Mouse (Mus musculus): Measurements from ENCODE around the gene Lrrk1. TPM values are rescaled to one million over a fixed set of nuclear protein-coding genes. Genes with fewer than 3 reads are reported as not detected.
A peak's percentile ranks its signal among the peaks of the same experiment; 100 is the strongest.

The Lrrk1 gene
- polyA plus RNA-seq, 1 experiment, result 18.9 TPM

- Histone ChIP-seq H3K4me1 (ENCODE audit: control insufficient read depth, insufficient read depth, insufficient read length, low read length) (no peaks in the 10 kb centered on the region), H3K4me3 (ENCODE audit: low read depth, low read length) (no peak overlapping the region), H3K27me3 (ENCODE audit: control insufficient read depth, insufficient read depth, low read length) (no peaks in the 10 kb centered on the region), H3K36me3 (ENCODE audit: control insufficient read depth, insufficient read depth, low read length) (no peaks in the 10 kb centered on the region), H3K27ac (ENCODE audit: insufficient read depth, low read depth, low read length) (no peak overlapping the region)
- no peak for TF ChIP-seq POLR2A (IDR thresholded peaks at IDR 0.05; ENCODE audit: low read depth, low read length)
- TF ChIP-seq CTCF (IDR thresholded peaks at IDR 0.05; ENCODE audit: extremely low read depth, insufficient read length, insufficient replicate concordance, low read depth, low read length), result no peak
- WGBS, result 96% methylated on average over 3 of the region's 3 CpGs
These were observed 150.0 kb downstream of the Lrrk1 start for GRCm38 (mm10) chr7:66238157-66238556.

DNA sequence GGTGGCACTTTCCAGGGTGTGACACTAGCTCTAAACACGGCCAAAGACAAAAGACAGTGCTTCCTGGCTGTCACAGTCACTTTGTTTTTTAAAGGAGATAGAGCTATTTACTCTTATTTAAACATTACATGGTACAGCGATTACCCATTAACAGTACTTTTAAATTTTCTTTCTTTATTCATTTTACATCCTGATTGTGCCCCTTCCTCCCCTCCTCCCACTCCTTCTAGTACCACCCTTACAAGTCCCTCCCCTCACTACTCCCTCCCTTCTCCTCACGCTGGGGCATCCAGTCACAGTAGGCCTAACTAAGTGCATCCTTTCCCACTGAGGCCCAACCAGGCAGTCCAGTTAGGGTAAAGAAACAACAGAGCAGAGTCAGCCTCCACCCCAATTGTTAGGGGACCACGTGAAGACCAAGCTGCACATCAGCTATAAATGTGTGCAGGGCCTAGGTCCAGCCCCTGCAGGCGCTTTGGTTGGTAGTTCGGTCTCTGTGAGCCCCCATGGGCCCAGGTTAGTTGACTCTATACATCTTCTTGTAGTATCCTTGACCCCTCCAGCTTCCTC, 154.1 kb downstream of the Lrrk1 start:
- 85% methylated on average over 6 of the region's 6 CpGs for WGBS
- no peaks in the 10 kb centered on the region for H3K36me3 ChIP-seq (ENCODE audit: control insufficient read depth, insufficient read depth, low read length)
- no peak overlapping the region for H3K27ac ChIP-seq (ENCODE audit: insufficient read depth, low read depth, low read length)
- TF ChIP-seq POLR2A (IDR thresholded peaks at IDR 0.05; ENCODE audit: low read depth, low read length) (no peak), CTCF (IDR thresholded peaks at IDR 0.05; ENCODE audit: extremely low read depth, insufficient read length, insufficient replicate concordance, low read depth, low read length) (no peak)
- H3K27me3 ChIP-seq (ENCODE audit: control insufficient read depth, insufficient read depth, low read length), result no peaks in the 10 kb centered on the region
- H3K4me3 ChIP-seq (ENCODE audit: low read depth, low read length), result no peak overlapping the region
- no peaks in the 10 kb centered on the region; the same call in 1 of the 2 replicates for H3K4me1 ChIP-seq (ENCODE audit: control insufficient read depth, insufficient read depth, insufficient read length, low read length)

- no peaks in the 10 kb centered on the region; the same call in 1 of the 2 replicates for H3K4me1 ChIP-seq (ENCODE audit: control insufficient read depth, insufficient read depth, insufficient read length, low read length)
- H3K27ac ChIP-seq (ENCODE audit: insufficient read depth, low read depth, low read length), result no peak overlapping the region
- WGBS, result 74% methylated on average over 4 of the region's 4 CpGs
- H3K36me3 ChIP-seq (ENCODE audit: control insufficient read depth, insufficient read depth, low read length), result no peaks in the 10 kb centered on the region
- H3K27me3 ChIP-seq (ENCODE audit: control insufficient read depth, insufficient read depth, low read length), result no peaks in the 10 kb centered on the region
- no peak for TF ChIP-seq POLR2A (IDR thresholded peaks at IDR 0.05; ENCODE audit: low read depth, low read length)
- TF ChIP-seq CTCF (IDR thresholded peaks at IDR 0.05; ENCODE audit: extremely low read depth, insufficient read length, insufficient replicate concordance, low read depth, low read length), result no peak
- H3K4me3 ChIP-seq (ENCODE audit: low read depth, low read length), result no peak overlapping the region
These were observed 154.8 kb downstream of the Lrrk1 start for GRCm38 (mm10) chr7:66233141-66233946.

- H3K4me1 ChIP-seq (ENCODE audit: control insufficient read depth, insufficient read depth, insufficient read length, low read length), result no peaks in the 10 kb centered on the region; the same call in 1 of the 2 replicates
- 90% methylated on average over 4 of the region's 4 CpGs for WGBS
- TF ChIP-seq POLR2A (IDR thresholded peaks at IDR 0.05; ENCODE audit: low read depth, low read length) (no peak), CTCF (IDR thresholded peaks at IDR 0.05; ENCODE audit: extremely low read depth, insufficient read length, insufficient replicate concordance, low read depth, low read length) (no peak)
- no peak overlapping the region for H3K27ac ChIP-seq (ENCODE audit: insufficient read depth, low read depth, low read length)
- H3K4me3 ChIP-seq (ENCODE audit: low read depth, low read length), result no peak overlapping the region
- no peaks in the 10 kb centered on the region for H3K36me3 ChIP-seq (ENCODE audit: control insufficient read depth, insufficient read depth, low read length)
- no peaks in the 10 kb centered on the region for H3K27me3 ChIP-seq (ENCODE audit: control insufficient read depth, insufficient read depth, low read length)
These were observed 156.3 kb downstream of the Lrrk1 start for GRCm38 (mm10) chr7:66231861-66232260.

DNA sequence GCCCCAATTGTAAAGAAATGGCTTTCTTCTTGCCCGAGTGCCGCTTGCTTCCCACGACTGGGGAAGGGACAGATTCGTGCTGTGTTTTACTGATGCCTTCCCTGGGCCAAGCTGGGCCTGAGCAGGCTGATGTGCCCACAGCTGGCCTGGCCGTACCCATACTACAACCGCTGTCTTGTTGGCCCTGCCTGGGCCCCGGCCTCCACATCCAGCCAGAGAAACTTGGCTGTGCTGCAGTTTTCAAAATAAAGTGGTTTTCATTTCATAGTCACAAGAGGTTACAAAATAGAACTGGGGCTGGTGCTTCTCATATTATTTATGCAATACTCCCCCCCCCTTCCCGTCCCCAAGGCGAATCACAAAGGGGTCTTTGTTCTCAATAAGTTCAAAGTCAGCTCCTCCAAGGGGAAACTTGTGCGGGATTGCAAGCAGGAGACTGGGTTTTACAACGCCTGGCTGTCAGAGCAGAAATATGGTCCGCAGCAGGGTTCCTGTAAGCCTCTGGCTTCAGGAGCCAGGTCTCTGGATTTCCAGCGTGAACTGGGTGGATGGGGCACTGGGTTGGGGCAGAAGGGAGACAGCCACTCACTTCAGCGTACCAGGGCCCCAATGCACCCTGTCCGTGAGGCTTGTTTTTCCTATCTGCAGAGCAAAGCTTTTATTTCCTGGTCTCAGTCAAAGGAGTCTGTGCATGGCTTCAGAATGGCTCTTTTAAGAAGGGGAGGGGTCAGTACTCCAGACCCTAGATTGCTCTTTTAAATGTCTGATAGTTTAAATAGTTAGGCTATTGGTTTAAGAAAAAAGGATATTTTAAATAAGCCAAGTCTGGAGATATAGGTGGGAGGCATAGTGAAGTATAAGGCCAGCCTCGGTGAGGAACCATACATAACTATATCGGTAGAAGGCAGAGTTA, 157.3 kb downstream of the Lrrk1 start:
- Histone ChIP-seq H3K4me3 (ENCODE audit: low read depth, low read length) (no peak overlapping the region), H3K36me3 (ENCODE audit: control insufficient read depth, insufficient read depth, low read length) (no peaks in the 10 kb centered on the region), H3K4me1 (ENCODE audit: control insufficient read depth, insufficient read depth, insufficient read length, low read length) (no peaks in the 10 kb centered on the region; the same call in 1 of the 2 replicates), H3K27me3 (ENCODE audit: control insufficient read depth, insufficient read depth, low read length) (no peaks in the 10 kb centered on the region), H3K27ac (ENCODE audit: insufficient read depth, low read depth, low read length) (peak overlapping the region; percentile 15; the same call in 1 of the 2 replicates)
- WGBS, result 39% methylated on average over 17 of the region's 17 CpGs
- TF ChIP-seq POLR2A (IDR thresholded peaks at IDR 0.05; ENCODE audit: low read depth, low read length) (no peak), CTCF (IDR thresholded peaks at IDR 0.05; ENCODE audit: extremely low read depth, insufficient read length, insufficient replicate concordance, low read depth, low read length) (no peak)

DNA sequence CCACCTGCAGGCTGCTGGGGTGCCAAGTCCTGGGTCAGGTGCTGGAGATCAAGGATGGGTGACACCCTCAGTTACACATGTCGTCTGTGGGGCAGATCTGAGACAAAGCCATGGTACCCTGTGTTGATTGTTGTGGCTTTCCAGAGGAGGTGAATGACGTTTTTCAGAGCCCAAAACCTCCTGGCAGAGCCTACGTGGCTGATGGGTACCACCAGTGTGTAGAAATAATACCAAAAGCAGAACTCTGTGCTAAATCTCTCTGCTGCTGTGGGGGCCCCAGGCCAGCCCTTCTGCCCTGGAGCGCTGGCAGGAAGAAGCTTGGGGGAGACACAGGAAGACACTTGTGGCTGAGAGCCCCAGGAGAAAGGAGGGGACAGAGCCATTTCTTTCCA, 157.9 kb downstream of the Lrrk1 start:
- Histone ChIP-seq H3K27ac (ENCODE audit: insufficient read depth, low read depth, low read length) (no peak overlapping the region), H3K36me3 (ENCODE audit: control insufficient read depth, insufficient read depth, low read length) (no peaks in the 10 kb centered on the region), H3K4me1 (ENCODE audit: control insufficient read depth, insufficient read depth, insufficient read length, low read length) (no peaks in the 10 kb centered on the region; the same call in 1 of the 2 replicates), H3K4me3 (ENCODE audit: low read depth, low read length) (no peak overlapping the region), H3K27me3 (ENCODE audit: control insufficient read depth, insufficient read depth, low read length) (no peaks in the 10 kb centered on the region)
- TF ChIP-seq CTCF (IDR thresholded peaks at IDR 0.05; ENCODE audit: extremely low read depth, insufficient read length, insufficient replicate concordance, low read depth, low read length), result no peak
- no peak for TF ChIP-seq POLR2A (IDR thresholded peaks at IDR 0.05; ENCODE audit: low read depth, low read length)
- WGBS, result 64% methylated on average over 4 of the region's 4 CpGs

All from small intestine, adult 2 months (tissue).